Mouse (Mus musculus): ENCODE results near the gene Hist1h3g.
A peak's percentile ranks its signal among the peaks of the same experiment; 100 is the strongest.

The Hist1h3g gene

DNA sequence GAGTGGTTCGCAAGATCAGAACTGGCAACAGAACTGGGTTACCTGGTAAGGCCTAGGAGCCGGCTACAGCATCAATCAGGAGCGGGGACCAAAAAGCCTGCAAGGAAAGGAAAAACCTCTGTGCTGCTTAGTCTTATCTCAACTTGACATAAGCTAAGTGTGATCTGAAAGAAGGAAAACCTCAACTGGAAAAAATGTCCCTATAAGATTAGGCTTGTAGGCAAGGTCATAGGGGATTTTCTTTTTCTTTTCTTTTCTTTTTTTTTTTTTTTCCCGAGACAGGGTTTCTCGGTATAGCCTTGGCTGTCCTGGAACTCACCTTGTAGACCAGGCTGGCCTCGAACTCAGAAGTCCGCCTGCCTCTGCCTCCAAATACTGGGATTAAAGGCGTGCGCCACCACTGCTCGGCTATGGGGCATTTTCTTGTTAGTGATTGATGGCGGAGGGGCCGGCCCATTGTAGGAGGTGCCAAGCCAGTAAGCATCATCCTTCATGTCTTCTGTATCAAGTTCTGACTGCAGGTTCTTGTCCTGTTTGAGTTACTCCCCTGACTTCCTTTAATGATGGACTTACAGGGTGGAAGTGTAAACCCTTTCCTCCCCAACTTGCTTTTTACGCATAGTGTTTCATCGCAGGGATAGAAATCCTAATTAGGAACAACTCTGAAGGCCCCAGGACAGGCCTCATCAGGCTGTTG is 28.3 kb upstream of the Hist1h3g start:
- peaks cover 67% of the 10 kb centered on the region for H3K4me1 ChIP-seq (replicated peaks; ENCODE audit: low read depth, low read length)
- H3K4me3 ChIP-seq (replicated peaks; ENCODE audit: low read length): peak overlapping the region; percentile 80
- TF ChIP-seq POU5F1 (IDR thresholded peaks at IDR 0.05; ENCODE audit: borderline replicate concordance, low read length): no peak
- TF ChIP-seq CTCF (conservative IDR thresholded peaks at IDR 0.05; ENCODE audit: low read length): no peak
- no peak for TF ChIP-seq NANOG (IDR thresholded peaks at IDR 0.05; ENCODE audit: borderline replicate concordance, low read length)
- no peaks in the 10 kb centered on the region for H3K9me3 ChIP-seq (ENCODE audit: low read length)
- no peaks in the 10 kb centered on the region for H3K36me3 ChIP-seq (ENCODE audit: insufficient read depth, low read length)
- no peaks in the 10 kb centered on the region for H3K27me3 ChIP-seq (ENCODE audit: insufficient read depth, low read length)

DNA sequence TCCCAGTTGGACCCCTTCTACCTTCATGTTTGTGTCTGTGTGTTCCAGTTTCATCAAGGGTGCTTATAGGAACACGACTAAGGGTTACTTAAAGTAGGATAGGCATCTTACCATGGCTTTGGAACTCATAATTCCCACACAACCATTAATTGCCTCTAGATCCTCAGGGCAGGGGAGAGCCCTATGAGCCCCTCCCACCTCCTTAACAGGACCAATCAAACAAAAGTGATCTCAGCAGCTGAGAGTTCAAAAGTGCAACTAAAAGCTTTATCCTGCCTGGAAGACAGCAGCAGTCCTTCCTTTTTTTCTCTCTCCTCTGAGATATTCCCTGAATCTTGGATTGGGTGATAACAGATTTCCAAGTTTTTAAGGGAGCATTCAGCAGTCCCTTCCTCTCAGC is 25.1 kb upstream of the Hist1h3g start:
- TF ChIP-seq POU5F1 (IDR thresholded peaks at IDR 0.05; ENCODE audit: borderline replicate concordance, low read length) (no peak), CTCF (conservative IDR thresholded peaks at IDR 0.05; ENCODE audit: low read length) (no peak), NANOG (IDR thresholded peaks at IDR 0.05; ENCODE audit: borderline replicate concordance, low read length) (no peak)
- Histone ChIP-seq H3K4me3 (replicated peaks; ENCODE audit: low read length) (no peak overlapping the region), H3K27me3 (ENCODE audit: insufficient read depth, low read length) (no peaks in the 10 kb centered on the region), H3K4me1 (replicated peaks; ENCODE audit: low read depth, low read length) (peaks cover 74% of the 10 kb centered on the region), H3K9me3 (ENCODE audit: low read length) (no peaks in the 10 kb centered on the region), H3K36me3 (ENCODE audit: insufficient read depth, low read length) (no peaks in the 10 kb centered on the region)

DNA sequence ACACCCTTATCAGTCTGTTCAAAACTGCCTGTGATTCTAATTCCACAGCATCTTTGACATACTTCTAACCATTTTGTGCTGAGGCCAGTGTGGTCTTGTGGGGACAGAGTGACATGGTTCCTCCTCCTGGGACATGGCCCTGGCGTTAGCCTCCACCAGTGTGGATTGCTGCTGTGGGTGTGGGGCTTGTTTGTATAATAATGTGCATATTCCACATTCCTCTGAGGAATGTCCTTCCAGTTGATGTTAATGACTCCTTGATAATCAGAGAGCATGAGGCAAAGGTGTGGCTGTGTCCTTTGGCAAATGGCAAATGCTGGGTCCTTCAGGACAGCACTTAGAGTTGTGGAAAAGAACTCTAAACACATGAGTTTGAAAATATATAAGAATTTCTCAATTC is 21.7 kb upstream of the Hist1h3g start:
- Histone ChIP-seq H3K4me3 (replicated peaks; ENCODE audit: low read length) (no peak overlapping the region), H3K9me3 (ENCODE audit: low read length) (no peaks in the 10 kb centered on the region), H3K27me3 (ENCODE audit: insufficient read depth, low read length) (no peaks in the 10 kb centered on the region), H3K36me3 (ENCODE audit: insufficient read depth, low read length) (no peaks in the 10 kb centered on the region), H3K4me1 (replicated peaks; ENCODE audit: low read depth, low read length) (peaks cover 64% of the 10 kb centered on the region)
- TF ChIP-seq POU5F1 (IDR thresholded peaks at IDR 0.05; ENCODE audit: borderline replicate concordance, low read length): no peak
- TF ChIP-seq CTCF (conservative IDR thresholded peaks at IDR 0.05; ENCODE audit: low read length): no peak
- no peak for TF ChIP-seq NANOG (IDR thresholded peaks at IDR 0.05; ENCODE audit: borderline replicate concordance, low read length)

DNA sequence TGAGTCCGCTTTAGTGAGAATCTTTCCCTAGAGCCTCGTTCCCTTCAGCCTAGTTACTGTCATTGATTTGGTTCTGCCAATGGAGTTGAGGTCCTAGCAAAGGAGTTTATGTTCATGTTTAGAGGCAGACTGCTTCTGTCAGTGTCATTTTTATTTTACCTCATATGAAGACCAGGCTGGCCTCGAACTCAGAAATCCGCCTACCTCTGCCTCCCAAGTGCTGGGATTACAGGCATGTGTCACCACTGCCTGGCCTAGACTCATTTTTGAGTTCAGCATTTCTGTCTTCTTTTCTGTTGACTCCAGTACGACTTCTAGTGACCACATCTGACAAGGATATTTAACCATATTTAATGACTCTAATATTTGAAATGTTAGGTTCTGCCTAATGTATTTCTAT is 19.9 kb upstream of the Hist1h3g start:
- no peaks in the 10 kb centered on the region for H3K9me3 ChIP-seq (ENCODE audit: low read length)
- TF ChIP-seq NANOG (IDR thresholded peaks at IDR 0.05; ENCODE audit: borderline replicate concordance, low read length) (no peak), POU5F1 (IDR thresholded peaks at IDR 0.05; ENCODE audit: borderline replicate concordance, low read length) (no peak), CTCF (conservative IDR thresholded peaks at IDR 0.05; ENCODE audit: low read length) (no peak)
- no peaks in the 10 kb centered on the region for H3K27me3 ChIP-seq (ENCODE audit: insufficient read depth, low read length)
- peaks cover 64% of the 10 kb centered on the region for H3K4me1 ChIP-seq (replicated peaks; ENCODE audit: low read depth, low read length)
- no peaks in the 10 kb centered on the region for H3K36me3 ChIP-seq (ENCODE audit: insufficient read depth, low read length)
- H3K4me3 ChIP-seq (replicated peaks; ENCODE audit: low read length): no peak overlapping the region

DNA sequence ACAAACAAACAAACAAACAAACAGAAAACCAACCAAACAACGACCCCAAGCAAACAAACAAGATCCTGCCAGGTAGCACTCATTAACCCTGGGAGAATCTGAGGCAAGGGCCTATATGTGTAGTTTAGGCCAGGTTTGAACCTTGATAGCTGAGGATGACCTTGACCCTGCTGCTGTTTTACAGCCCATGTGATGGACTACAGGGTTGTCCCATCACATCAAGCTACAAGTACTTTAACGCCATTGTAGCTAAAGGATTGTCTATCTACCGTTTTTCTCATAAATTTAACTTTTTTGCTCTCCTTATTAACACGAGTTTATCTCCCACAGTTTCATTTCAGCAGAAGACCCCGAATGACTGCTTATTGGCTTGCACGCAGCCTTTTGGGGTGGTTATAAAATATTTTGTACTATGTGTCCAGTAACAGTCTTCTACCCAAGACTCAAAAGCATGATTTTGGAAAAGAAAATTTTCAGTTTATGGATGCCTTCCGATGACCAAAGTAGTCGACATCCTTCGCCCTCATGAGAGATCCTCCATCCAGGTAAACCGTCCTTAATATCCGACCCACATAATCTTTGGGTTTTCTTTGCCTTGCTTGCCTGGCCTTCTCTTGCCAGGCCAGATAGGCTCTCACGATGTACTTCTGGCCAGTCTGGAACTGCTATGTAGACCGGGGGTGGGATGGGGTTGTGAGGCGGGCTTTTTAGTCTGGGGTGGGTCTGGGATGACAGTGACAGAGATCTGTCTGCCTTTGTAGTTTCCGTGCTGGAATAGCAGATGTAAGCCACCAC is 19.2 kb upstream of the Hist1h3g start:
- peak overlapping the region; percentile 85 for H3K4me3 ChIP-seq (replicated peaks; ENCODE audit: low read length)
- H3K36me3 ChIP-seq (ENCODE audit: insufficient read depth, low read length): no peaks in the 10 kb centered on the region
- no peaks in the 10 kb centered on the region for H3K27me3 ChIP-seq (ENCODE audit: insufficient read depth, low read length)
- H3K4me1 ChIP-seq (replicated peaks; ENCODE audit: low read depth, low read length): peaks cover 62% of the 10 kb centered on the region
- H3K9me3 ChIP-seq (ENCODE audit: low read length): no peaks in the 10 kb centered on the region
- TF ChIP-seq POU5F1 (IDR thresholded peaks at IDR 0.05; ENCODE audit: borderline replicate concordance, low read length) (no peak), NANOG (IDR thresholded peaks at IDR 0.05; ENCODE audit: borderline replicate concordance, low read length) (no peak), CTCF (conservative IDR thresholded peaks at IDR 0.05; ENCODE audit: low read length) (no peak)

DNA sequence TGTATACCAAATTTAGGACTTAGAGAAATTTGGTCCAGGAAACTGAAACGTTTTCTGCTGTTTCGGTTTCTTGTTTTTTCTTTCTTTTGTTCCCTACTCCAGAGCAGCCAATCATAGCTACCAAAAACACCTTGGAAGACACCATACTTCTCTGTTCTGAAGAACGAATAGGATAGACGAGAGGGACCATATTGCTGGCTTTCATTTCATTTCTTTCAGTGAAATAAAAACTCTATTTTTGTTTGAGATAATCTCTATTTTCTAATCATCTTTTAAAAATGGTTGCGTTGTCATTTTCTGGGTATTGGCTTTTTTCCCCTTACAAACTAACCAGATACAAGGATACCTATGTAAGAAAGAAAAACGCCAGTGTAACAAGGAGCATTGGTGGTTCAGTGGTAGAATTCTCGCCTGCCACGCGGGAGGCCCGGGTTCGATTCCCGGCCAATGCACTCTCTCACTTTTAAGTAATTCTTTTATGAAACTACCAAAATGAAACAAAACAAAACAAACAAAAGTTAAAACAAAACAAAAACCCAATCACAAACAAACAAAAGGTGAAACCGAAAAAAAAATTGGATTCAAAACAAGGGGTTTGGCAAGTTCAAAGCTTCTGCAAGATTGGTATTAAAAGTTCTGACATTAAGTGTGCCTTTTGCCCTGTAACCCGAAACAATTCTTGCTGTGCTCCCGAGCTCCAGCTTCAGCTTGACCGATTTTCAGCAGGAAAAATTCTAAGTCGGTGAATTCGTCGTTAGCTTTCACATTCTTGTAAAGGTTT is 18.2 kb upstream of the Hist1h3g start:
- Histone ChIP-seq H3K4me3 (replicated peaks; ENCODE audit: low read length) (peak overlapping the region; percentile 85), H3K27me3 (ENCODE audit: insufficient read depth, low read length) (no peaks in the 10 kb centered on the region), H3K9me3 (ENCODE audit: low read length) (no peaks in the 10 kb centered on the region), H3K4me1 (replicated peaks; ENCODE audit: low read depth, low read length) (peaks cover 62% of the 10 kb centered on the region), H3K36me3 (ENCODE audit: insufficient read depth, low read length) (no peaks in the 10 kb centered on the region)
- TF ChIP-seq NANOG (IDR thresholded peaks at IDR 0.05; ENCODE audit: borderline replicate concordance, low read length): no peak
- TF ChIP-seq POU5F1 (IDR thresholded peaks at IDR 0.05; ENCODE audit: borderline replicate concordance, low read length): no peak
- TF ChIP-seq CTCF (conservative IDR thresholded peaks at IDR 0.05; ENCODE audit: low read length): no peak

DNA sequence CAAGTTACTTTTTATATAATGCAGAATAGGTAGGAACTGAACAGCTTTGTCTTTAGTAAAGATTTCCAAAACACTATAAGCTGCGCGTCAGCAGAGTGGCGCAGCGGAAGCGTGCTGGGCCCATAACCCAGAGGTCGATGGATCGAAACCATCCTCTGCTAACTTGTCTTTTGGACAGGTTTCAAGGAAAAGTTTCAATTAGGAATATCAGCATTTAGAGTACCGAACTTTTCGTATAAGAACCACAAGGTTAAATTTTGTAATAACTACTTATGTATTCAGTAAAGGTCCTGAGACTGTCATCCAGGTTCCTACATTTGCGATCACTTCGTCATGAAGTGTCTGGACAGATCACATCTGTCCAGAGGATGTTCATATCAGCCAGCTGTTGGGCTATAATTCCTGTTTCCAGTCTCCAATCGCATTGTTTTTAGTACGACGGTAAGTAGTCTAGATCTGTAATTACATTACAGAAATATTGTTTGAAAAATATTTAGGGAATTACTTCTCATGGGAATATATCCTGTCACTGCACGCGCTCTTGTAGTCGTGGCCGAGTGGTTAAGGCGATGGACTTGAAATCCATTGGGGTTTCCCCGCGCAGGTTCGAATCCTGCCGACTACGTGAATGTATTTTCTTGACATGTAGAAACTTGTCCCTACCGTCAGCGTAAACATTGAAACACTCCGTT is 17.5 kb upstream of the Hist1h3g start:
- TF ChIP-seq NANOG (IDR thresholded peaks at IDR 0.05; ENCODE audit: borderline replicate concordance, low read length) (no peak), CTCF (conservative IDR thresholded peaks at IDR 0.05; ENCODE audit: low read length) (no peak), POU5F1 (IDR thresholded peaks at IDR 0.05; ENCODE audit: borderline replicate concordance, low read length) (no peak)
- H3K36me3 ChIP-seq (ENCODE audit: insufficient read depth, low read length): no peaks in the 10 kb centered on the region
- H3K27me3 ChIP-seq (ENCODE audit: insufficient read depth, low read length): no peaks in the 10 kb centered on the region
- H3K9me3 ChIP-seq (ENCODE audit: low read length): no peaks in the 10 kb centered on the region
- peaks cover 58% of the 10 kb centered on the region for H3K4me1 ChIP-seq (replicated peaks; ENCODE audit: low read depth, low read length)
- H3K4me3 ChIP-seq (replicated peaks; ENCODE audit: low read length): peak overlapping the region; percentile 85

DNA sequence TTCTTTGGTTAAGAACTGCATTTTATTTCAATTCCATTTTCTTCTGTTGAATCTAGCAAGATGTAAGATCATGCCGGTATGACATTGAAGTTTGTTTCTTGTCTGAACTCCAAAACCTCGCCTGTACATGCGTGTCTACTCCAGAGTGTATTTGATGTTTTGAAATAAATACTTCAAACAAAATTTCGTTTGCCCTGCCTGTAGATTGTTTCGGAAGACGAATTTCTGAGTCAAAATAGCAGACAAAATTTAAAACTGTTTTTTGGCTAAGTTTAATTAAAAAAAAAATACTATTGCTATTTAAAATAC is 17.0 kb upstream of the Hist1h3g start:
- no peaks in the 10 kb centered on the region for H3K27me3 ChIP-seq (ENCODE audit: insufficient read depth, low read length)
- no peaks in the 10 kb centered on the region for H3K36me3 ChIP-seq (ENCODE audit: insufficient read depth, low read length)
- TF ChIP-seq CTCF (conservative IDR thresholded peaks at IDR 0.05; ENCODE audit: low read length) (no peak), NANOG (IDR thresholded peaks at IDR 0.05; ENCODE audit: borderline replicate concordance, low read length) (no peak), POU5F1 (IDR thresholded peaks at IDR 0.05; ENCODE audit: borderline replicate concordance, low read length) (no peak)
- no peaks in the 10 kb centered on the region for H3K9me3 ChIP-seq (ENCODE audit: low read length)
- H3K4me3 ChIP-seq (replicated peaks; ENCODE audit: low read length): peak overlapping the region; percentile 85
- H3K4me1 ChIP-seq (replicated peaks; ENCODE audit: low read depth, low read length): peaks cover 53% of the 10 kb centered on the region

Measured in E14TG2a.4 (cell line).